Mouse (Mus musculus) myocyte (in vitro differentiated cells): ENCODE measurements around the gene Mrrf. TPM values are rescaled to one million over a fixed set of nuclear protein-coding genes. Genes with fewer than 3 reads are reported as not detected.

Experiments used
- H3K27me3 ChIP-seq: one replicate; pipeline ENCODE4 v1.6.1; 2011; ENCODE audit not compliant: control insufficient read depth, insufficient read depth, insufficient read length
- H3K36me3 ChIP-seq: one replicate; pipeline ENCODE4 v1.6.1; 2011; ENCODE audit not compliant: control insufficient read depth, insufficient read depth
- H3K4me2 ChIP-seq: one replicate; pipeline ENCODE4 v1.6.1; 2011; ENCODE audit warnings: low read depth, control low read depth
- H3K4me3 ChIP-seq: one replicate; pipeline ENCODE4 v1.5.1; 2011; ENCODE audit warnings: mild to moderate bottlenecking, control low read depth, moderate library complexity
- H3K79me2 ChIP-seq: one replicate; pipeline ENCODE4 v1.6.1; 2011; ENCODE audit not compliant: control insufficient read depth, insufficient read depth
- H3ac ChIP-seq: one replicate; pipeline ENCODE4 v1.6.1; 2011; ENCODE audit not compliant: control insufficient read depth, insufficient read length
- CEBPB ChIP-seq: IDR thresholded peaks from 2 replicates; pipeline ENCODE4 v1.6.1; 2011; ENCODE audit warnings: mild to moderate bottlenecking, moderate library complexity; ENCODE audit not compliant: poor library complexity, insufficient read depth, severe bottlenecking
- E2F4 ChIP-seq: IDR thresholded peaks from one replicate; pipeline ENCODE4 v1.6.1; 2011; ENCODE audit warnings: mild to moderate bottlenecking, control low read depth, moderate library complexity; ENCODE audit not compliant: insufficient read depth
- MAX ChIP-seq: IDR thresholded peaks from one replicate; pipeline ENCODE4 v1.6.1; 2011; ENCODE audit warnings: low read depth, mild to moderate bottlenecking, control low read depth
- MYOD1 ChIP-seq, 3 experiments: IDR thresholded peaks; one replicate each; pipeline ENCODE4 v1.6.1; 2011; ENCODE audit warnings: control low read depth in 2 of 3, low read depth in 2 of 3, mild to moderate bottlenecking in 2 of 3, moderate library complexity in 1 of 3; ENCODE audit not compliant: insufficient read length in 2 of 3, control insufficient read depth in 1 of 3
- MYOG ChIP-seq, 3 experiments: IDR thresholded peaks; one replicate each; pipeline ENCODE4 v1.6.1; 2011; ENCODE audit warnings: control low read depth in 2 of 3, low read depth in 2 of 3, mild to moderate bottlenecking in 2 of 3; ENCODE audit not compliant: insufficient read length in 2 of 3, control insufficient read depth in 1 of 3, insufficient read depth in 1 of 3
- POLR2A ChIP-seq: IDR thresholded peaks from one replicate; pipeline ENCODE4 v1.6.1; 2011; ENCODE audit warnings: low read depth, mild to moderate bottlenecking, control low read depth, moderate library complexity; ENCODE audit not compliant: insufficient read length
- POLR2AphosphoS2 ChIP-seq: IDR thresholded peaks from one replicate; pipeline ENCODE4 v1.6.1; 2011; ENCODE audit warnings: low read depth, control low read depth; ENCODE audit not compliant: insufficient read length
- REST ChIP-seq: IDR thresholded peaks from one replicate; pipeline ENCODE4 v1.6.1; 2011; ENCODE audit warnings: mild to moderate bottlenecking, control low read depth, moderate library complexity; ENCODE audit not compliant: insufficient read depth, insufficient read length
- SRF ChIP-seq: IDR thresholded peaks from one replicate; pipeline ENCODE4 v1.6.1; 2011; ENCODE audit warnings: low read depth; ENCODE audit not compliant: control insufficient read depth, insufficient read length
- TCF12 ChIP-seq: IDR thresholded peaks from one replicate; pipeline ENCODE4 v1.6.1; 2011; ENCODE audit warnings: mild to moderate bottlenecking, control low read depth; ENCODE audit not compliant: poor library complexity, insufficient read depth, severe bottlenecking
- TCF3 ChIP-seq: IDR thresholded peaks from one replicate; pipeline ENCODE4 v1.6.1; 2011; ENCODE audit warnings: low read depth, control low read depth; ENCODE audit not compliant: insufficient read length
- USF1 ChIP-seq: IDR thresholded peaks from one replicate; pipeline ENCODE4 v1.6.1; 2011; ENCODE audit warnings: low read depth, mild to moderate bottlenecking, control low read depth, moderate library complexity
- polyA plus RNA-seq: library from polyadenylated mRNA; unstranded; fragments of >200 nt; fragmentation: generic; extraction: Trizol; gene quantifications from one replicate; pipeline ENCODE4 v1.2.1, GENCODE M21; 2012; ENCODE audit warnings: missing spikeins

Gene Mrrf
- polyA plus RNA-seq, 1 experiment, result 40.9 TPM

GRCm38 (mm10) chr2:36216953-36217573, 80.9 kb downstream of the Mrrf start:
- H3ac ChIP-seq, result no peak overlapping the region
- TF ChIP-seq E2F4, result no peak
- no peak for TF ChIP-seq SRF
- TF ChIP-seq POLR2A, result no peak
- no peak for TF ChIP-seq POLR2AphosphoS2
- TF ChIP-seq TCF3, result no peak
- TF ChIP-seq TCF12, result no peak
- no peak for TF ChIP-seq REST
- no peak for TF ChIP-seq MAX
- TF ChIP-seq USF1, result no peak
- no peak for TF ChIP-seq MYOD1 (IDR thresholded peaks at IDR 0.05; ENCODE audit: control insufficient read depth in 1 of 3, insufficient read length in 2 of 3, low read depth in 2 of 3)
- no peak for TF ChIP-seq CEBPB
- TF ChIP-seq MYOG (IDR thresholded peaks at IDR 0.05; ENCODE audit: control insufficient read depth in 1 of 3, insufficient read depth in 1 of 3, insufficient read length in 2 of 3, low read depth in 2 of 3), result no peak
- peak overlapping the region; percentile 73 for H3K4me2 ChIP-seq
- H3K79me2 ChIP-seq, result no peaks in the 10 kb centered on the region
- peak overlapping the region; percentile 20 for H3K4me3 ChIP-seq
- no peaks in the 10 kb centered on the region for H3K27me3 ChIP-seq
- no peaks in the 10 kb centered on the region for H3K36me3 ChIP-seq

DNA sequence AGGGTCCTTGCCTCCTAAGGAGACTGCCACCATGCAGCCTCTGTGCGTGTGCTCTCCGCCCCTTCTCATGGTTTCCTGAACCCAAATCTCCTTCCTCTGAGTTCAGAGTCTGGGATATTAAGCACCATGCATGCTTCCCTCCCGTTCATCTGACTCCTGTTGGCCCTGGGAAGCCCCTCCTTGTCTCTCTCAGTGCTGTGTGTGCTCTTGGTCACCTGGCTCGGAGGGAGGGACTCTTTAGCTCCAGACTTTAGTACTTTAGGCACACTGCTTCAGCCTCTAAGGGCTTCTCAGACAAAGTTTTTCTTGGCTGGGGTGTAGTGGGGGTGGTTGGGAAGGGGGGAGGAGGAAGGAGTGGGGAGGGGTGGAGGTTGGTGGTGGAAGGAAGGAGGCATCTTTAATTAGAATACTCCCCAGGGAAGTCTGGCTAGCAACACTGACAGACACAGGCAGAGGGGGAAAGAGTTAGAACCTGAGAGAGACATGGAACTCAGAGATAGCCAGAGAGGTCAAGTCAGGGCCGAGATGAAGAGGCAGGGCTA, 81.6 kb downstream of the Mrrf start:
- Histone ChIP-seq H3K4me2 (peak overlapping the region; percentile 73), H3K36me3 (no peaks in the 10 kb centered on the region), H3K79me2 (no peaks in the 10 kb centered on the region), H3ac (no peak overlapping the region), H3K4me3 (peak overlapping the region; percentile 20), H3K27me3 (no peaks in the 10 kb centered on the region)
- TF ChIP-seq REST, result no peak
- no peak for TF ChIP-seq MYOD1 (IDR thresholded peaks at IDR 0.05; ENCODE audit: control insufficient read depth in 1 of 3, insufficient read length in 2 of 3, low read depth in 2 of 3)
- no peak for TF ChIP-seq POLR2AphosphoS2
- TF ChIP-seq TCF12, result no peak
- TF ChIP-seq TCF3, result no peak
- no peak for TF ChIP-seq POLR2A

DNA sequence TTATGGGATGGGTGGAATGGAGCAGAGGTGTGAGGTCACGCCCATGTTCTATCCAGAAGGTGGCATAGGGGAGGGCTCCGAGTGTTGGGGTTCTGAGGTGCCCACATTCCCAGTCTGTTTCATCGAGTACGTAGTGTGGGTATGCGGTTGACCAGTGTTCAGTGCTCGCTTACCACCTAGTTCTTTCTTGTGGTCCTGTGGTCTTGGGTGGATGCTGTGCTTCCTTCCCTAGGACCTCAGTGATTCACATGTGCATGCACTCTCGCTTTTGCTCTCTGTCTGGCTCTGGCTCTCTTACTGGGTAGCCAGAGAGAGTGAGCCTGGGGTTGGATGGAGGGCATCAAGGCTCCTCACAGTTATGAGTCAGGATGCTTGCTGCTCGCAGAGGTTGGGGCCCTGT, 83.9 kb downstream of the Mrrf start:
- TF ChIP-seq TCF12 (no peak), SRF (no peak), MYOG (IDR thresholded peaks at IDR 0.05; ENCODE audit: control insufficient read depth in 1 of 3, insufficient read depth in 1 of 3, insufficient read length in 2 of 3, low read depth in 2 of 3) (no peak), REST (no peak), MAX (no peak), E2F4 (no peak), TCF3 (no peak), USF1 (no peak), POLR2A (no peak), POLR2AphosphoS2 (no peak), MYOD1 (IDR thresholded peaks at IDR 0.05; ENCODE audit: control insufficient read depth in 1 of 3, insufficient read length in 2 of 3, low read depth in 2 of 3) (no peak), CEBPB (no peak)
- H3K27me3 ChIP-seq, result no peaks in the 10 kb centered on the region
- no peak overlapping the region for H3K4me3 ChIP-seq
- no peaks in the 10 kb centered on the region for H3K79me2 ChIP-seq
- H3K4me2 ChIP-seq, result no peak overlapping the region
- no peak overlapping the region for H3ac ChIP-seq
- H3K36me3 ChIP-seq, result no peaks in the 10 kb centered on the region

DNA sequence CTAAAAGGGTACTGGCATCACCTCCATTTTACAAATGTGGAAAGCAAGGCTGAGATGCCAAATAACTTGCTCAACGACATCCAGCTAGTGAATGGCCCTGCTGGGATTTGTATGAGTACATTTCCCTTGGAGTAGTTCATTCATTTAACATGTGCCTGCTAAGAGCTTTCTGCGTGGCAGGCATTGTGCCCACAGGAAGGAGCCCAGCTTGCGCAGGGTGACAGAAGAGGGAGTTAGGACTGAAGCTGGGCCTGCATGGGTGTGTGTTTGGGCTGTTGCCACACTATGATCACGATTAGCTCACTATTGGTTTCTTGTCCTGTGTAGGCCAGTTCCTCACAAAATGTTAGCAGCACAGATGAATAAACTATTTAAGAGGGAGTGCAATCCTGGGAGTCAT, 84.7 kb downstream of the Mrrf start:
- no peak for TF ChIP-seq MYOG (IDR thresholded peaks at IDR 0.05; ENCODE audit: control insufficient read depth in 1 of 3, insufficient read depth in 1 of 3, insufficient read length in 2 of 3, low read depth in 2 of 3)
- TF ChIP-seq TCF3, result no peak
- TF ChIP-seq E2F4, result no peak
- TF ChIP-seq CEBPB, result no peak
- Histone ChIP-seq H3K4me2 (no peak overlapping the region), H3K4me3 (no peak overlapping the region), H3K36me3 (no peaks in the 10 kb centered on the region), H3K79me2 (no peaks in the 10 kb centered on the region), H3ac (no peak overlapping the region), H3K27me3 (no peaks in the 10 kb centered on the region)

DNA sequence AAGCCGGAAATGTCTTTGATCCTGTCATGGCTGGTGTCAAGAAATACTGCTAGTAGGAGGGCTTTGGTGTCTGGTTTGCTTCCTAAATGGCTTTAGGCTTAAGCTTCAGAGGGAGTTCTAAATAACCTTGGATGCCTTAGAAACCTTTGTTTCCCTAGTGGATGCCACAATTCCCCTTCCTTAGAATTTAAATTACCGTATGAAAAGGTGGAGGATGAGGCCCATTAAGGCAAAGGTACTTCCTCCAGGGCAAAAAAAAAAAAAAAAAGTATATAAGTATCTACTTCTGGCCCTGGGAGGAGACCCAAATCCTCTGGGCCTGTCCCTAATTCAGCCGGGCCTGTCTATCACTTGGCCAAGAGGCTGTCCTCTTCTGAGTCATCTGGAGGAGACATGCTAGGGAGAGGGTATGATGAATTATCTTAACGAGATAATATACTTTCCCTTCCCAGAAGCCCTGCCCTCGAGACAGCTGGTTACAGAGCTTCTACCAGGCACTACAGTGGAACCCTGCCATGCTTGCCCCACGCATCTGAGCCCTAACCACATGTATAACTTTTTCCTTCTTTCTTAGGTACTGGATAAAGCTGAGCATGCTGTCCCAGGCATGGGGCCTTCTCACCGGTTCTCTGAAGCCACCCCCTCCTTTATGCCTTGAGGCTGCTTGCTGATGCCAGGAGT, 86.1 kb downstream of the Mrrf start:
- no peaks in the 10 kb centered on the region for H3K79me2 ChIP-seq
- peak overlapping the region; percentile 86 for H3K4me2 ChIP-seq
- no peak overlapping the region for H3ac ChIP-seq
- H3K36me3 ChIP-seq, result no peaks in the 10 kb centered on the region
- H3K4me3 ChIP-seq, result peak overlapping the region; percentile 23
- H3K27me3 ChIP-seq, result no peaks in the 10 kb centered on the region
- TF ChIP-seq CEBPB (no peak), REST (no peak), E2F4 (no peak), MYOG (IDR thresholded peaks at IDR 0.05; ENCODE audit: control insufficient read depth in 1 of 3, insufficient read depth in 1 of 3, insufficient read length in 2 of 3, low read depth in 2 of 3) (peak; percentile 28 to 79 (median 69)), POLR2AphosphoS2 (peak; percentile 53), MAX (no peak), POLR2A (peak; percentile 44), TCF12 (no peak), MYOD1 (IDR thresholded peaks at IDR 0.05; ENCODE audit: control insufficient read depth in 1 of 3, insufficient read length in 2 of 3, low read depth in 2 of 3) (peak; percentile 20 to 80 (median 76)), SRF (no peak), TCF3 (no peak)
